Mouse (Mus musculus) brain, embryonic 14.5 days (tissue): ENCODE data around the gene Gpc1.

ENCODE experiments used
- CTCF ChIP-seq: fragments of 200-500 bp; IDR thresholded peaks from 2 replicates; pipeline ENCODE4 v1.5.1; 2012; ENCODE audit warnings: inconsistent platforms, mild to moderate bottlenecking, moderate library complexity, borderline replicate concordance; ENCODE audit not compliant: insufficient read depth, insufficient read length; ENCODE audit errors: extremely low read depth
- POLR2A ChIP-seq: fragments of 200-500 bp; IDR thresholded peaks from 2 replicates; pipeline ENCODE4 v1.6.1; 2012; ENCODE audit warnings: mild to moderate bottlenecking, inconsistent platforms, borderline replicate concordance; ENCODE audit not compliant: poor library complexity, insufficient read depth, insufficient read length, severe bottlenecking; ENCODE audit errors: extremely low read depth

DNA sequence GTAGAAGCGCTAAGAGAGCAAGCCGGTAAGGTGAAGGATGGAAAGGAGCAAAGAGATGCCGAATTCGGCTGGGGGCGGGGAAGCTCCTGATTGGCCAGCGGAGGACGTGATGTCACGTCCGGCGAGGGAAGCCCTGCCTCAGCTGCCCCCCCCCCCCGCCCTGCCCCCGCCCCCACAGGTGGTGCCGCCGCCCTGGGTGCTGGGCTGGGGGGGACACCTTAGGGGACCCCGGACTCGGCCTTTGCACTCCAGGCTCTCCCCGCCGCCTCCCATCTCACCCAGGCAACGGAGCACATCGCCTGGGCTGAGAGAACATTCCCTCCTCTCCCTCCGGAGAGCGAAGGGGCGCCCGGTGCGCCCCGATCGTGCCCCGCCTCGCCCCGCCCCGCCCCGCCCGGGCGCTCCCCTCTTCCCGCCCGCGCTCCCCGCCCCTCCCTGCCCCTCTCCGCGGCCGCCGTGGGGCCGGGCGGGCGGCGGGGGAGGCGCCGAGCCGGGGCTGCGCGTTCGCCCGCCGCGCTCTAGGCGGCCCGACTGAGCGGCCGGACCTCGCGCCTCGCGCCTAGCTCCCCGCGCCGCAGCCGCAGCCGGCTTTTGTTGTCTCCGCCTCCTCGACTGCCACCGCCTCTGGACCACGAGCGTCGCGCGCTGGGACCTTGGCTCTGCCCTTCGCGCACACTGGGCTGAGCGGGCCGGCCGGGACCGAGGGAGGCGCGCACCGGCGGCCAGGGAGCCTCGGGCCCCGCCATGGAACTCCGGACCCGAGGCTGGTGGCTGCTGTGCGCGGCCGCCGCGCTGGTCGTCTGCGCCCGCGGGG lies at the start of gene Gpc1:
- TF ChIP-seq CTCF (no peak), POLR2A (peak; percentile 87)
